Mouse (Mus musculus): ENCODE measurements around the gene Tmem91.

DNA sequence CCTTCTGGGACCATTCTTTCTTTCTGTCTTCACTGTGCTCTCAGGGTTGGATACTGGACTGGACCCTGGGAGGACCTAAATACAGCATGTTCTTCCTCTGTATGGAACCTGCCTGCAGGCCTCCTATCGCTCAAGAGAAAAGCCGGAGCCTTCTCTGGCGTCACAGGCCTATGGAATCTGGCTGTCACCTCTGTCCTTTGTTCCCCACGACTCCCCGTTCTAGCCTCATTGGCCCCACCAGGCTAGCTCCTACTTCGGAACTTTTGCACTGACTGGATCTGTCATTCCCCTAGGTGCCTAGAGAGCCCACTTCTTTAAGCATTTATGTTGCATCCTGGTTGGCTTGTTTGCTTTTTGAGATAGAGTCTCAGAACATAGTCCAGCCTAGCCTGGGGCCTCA lies 9.7 kb upstream of the Tmem91 start:
- TF ChIP-seq CTCF (conservative IDR thresholded peaks at IDR 0.05; ENCODE audit: low read length) (no peak), POU5F1 (IDR thresholded peaks at IDR 0.05; ENCODE audit: borderline replicate concordance, low read length) (no peak)
